Mouse (Mus musculus) liver, postnatal 0 days (tissue): ENCODE results near the gene Sulf2.

Experiments
- CTCF ChIP-seq: sonication (generic); IDR thresholded peaks from 2 replicates; pipeline ENCODE4 v1.5.1; 2016; ENCODE audit warnings: antibody characterized with exemption, low read depth
- EP300 ChIP-seq: IDR thresholded peaks from 2 replicates; pipeline ENCODE4 v1.6.1; 2016; ENCODE audit warnings: antibody characterized with exemption, low read depth, mild to moderate bottlenecking

DNA sequence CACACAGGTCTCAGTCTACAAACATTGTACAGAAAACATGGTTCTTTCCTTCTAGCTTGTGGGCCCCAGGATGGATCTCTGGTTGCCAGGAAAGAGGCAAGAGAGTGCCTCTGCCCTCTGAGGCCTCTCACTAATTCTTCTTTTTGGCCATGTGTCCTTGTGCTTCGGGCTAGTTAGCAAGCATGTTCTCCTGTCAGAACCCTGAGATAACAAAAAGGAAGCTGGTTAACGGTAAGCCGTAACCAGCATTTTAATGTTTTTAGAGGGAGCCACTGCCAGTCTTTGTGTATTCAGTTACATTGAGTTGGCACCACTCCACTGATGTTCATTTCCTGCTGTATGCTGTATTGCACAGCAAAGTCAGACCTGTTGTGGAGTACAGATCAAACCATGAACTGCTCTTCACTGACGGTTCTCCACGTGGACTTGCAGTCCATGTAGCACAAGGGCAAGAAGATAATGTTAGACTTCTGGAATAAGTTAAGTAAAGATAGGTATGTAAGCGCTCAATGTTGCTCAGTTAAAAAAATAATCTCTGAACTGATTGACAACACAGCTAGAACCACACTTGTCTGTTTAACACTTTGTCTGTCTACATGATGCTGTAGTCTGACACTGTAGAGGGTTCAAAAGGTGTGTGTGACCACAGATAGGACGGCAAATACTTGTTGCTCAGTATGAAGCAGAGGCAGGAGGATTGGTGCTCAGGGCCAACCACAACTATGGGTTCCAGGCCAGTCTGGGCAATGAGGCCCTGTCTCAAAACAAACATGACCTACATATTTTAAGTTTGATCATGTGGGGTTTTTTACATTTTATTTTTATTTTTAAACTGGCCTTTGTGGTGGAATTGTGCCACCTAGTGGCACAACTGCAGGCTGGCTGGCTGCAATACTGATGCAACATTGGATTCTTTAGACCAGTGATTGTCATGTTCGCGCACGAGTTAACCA, 109.6 kb downstream of the Sulf2 start:
- peak; percentile 78 for TF ChIP-seq CTCF
- no peak for TF ChIP-seq EP300
